Mouse (Mus musculus): Measurements from ENCODE around the gene Gm45717. TPM values are rescaled to one million over a fixed set of nuclear protein-coding genes. Genes with fewer than 3 reads are reported as not detected.

Gm45717 gene
- polyA plus RNA-seq (2012) = not detected in 2 replicates

DNA sequence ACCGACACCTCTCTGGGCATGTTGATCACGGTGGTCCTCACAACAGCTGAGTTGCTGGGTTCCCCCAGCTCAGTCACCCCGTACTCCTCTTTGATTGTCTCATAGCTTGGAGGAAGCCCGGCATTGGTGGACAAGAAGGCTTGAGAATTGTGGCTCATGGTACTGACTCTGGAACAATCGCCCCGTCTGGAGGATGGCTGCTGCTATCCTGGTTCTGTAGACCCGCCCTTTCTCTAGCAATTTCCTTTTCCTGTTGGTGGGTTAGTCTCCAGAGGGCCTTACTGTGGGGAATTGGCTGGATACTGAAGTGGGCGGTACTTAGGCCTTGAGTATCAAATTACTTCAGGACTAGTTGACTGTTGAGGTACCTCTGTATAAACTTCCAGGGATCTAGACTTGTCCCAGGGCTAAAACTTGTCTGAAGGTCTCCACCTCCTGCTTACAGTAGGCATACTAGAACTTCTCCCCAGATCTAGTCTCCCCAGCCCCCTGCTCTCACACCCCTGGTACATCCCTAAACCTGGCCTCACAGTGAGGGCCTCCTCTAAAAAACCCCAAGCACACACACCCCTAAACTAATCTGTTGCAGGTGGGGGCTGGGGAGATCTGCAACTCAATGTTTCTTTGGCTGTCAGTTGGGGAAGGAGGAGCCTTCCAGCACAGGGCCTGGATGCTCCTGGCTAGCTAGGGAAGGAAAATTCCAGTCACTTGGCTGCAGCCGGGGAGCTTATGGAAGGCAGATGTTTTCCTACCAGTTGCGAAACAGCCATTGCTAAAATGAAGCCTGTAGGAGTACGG lies at the start of gene Gm45717, which contains the start of gene Ifitm2:
Gene Gm45717, minus strand, starts transcription at position 180 of the 798 bp plus-strand sequence.
Gene Ifitm2, minus strand, starts transcription at position 230 of the 798 bp plus-strand sequence.
- TF ChIP-seq GATA1 (IDR thresholded peaks at IDR 0.05; ENCODE audit: low read length) = no peak

DNA sequence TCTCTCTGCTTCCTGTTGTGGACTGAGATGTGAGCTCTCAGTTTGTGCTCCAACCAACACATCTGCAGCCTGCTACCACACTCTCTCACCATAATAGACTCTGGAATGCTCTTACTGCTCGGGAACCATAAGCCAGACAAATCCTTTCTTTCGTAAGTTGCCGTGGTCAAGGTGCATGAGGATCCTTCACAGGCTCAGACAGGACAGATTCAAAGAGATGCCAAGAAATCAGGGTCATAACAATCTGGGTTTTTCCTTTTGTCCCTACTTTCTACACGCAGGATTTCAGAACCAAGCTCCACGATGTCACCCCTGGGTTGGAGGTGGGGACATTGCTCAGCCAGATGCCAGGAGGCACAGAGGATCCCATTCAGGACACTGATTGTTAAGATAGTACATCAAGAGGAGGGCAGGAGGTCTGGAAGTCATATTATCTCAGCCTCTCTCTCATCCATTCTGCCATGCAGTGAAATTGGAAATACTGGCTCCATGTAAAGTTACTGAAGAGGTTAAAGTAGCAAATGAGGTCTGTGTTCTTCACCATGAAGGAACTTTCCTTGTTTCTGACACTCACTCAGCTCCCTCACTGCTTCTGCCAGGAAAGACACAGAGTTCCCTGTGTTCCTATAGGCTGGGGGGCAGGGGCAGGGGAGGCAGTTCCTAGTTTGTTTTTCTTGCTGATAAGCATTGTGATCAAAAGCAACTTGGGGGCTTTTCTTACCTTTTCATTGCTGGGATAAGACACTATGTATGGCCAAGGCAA lies 47.7 kb upstream of the Gm45717 start:
- TF ChIP-seq GATA1 (IDR thresholded peaks at IDR 0.05; ENCODE audit: low read length) = no peak

DNA sequence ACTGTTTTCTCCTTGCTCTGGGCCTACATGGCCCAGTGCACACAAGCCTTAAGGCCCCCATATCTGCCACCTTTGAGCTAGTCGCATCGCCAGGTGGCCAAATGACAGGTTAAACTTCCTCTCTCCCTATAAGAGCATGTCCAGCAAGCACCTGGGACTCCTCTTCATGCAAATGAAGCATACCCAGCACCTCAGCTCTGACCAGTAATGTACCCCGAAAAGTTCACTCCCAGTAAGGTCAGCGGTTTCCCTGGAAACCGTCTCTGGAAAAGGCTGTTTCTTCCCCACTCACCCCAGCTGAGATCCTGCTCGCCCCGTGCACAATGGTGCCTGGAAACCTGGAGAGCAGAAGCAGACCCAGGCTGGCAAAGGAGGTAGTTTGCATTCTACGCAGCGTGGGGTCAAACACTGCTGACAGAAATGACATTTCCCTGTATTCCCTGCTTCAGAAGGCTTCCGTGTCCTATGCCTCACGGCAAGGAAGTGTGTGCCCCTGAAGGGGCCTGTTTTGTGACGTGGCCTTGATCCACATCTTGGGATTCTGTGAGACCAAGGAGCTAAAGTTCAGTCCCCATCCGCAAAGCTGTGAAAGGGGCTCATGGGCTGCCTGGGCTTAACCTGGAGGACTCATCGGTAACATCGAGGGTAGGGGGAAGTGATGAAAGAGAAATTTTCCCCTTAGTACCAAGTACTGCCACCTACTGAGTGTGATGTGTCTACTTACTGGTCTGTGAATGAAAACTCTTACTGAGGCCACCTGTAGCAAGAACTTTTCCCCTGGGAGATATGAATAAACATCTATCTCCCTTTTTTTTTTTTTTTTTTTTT lies 45.4 kb upstream of the Gm45717 start:
- TF ChIP-seq GATA1 (IDR thresholded peaks at IDR 0.05; ENCODE audit: low read length) = no peak

DNA sequence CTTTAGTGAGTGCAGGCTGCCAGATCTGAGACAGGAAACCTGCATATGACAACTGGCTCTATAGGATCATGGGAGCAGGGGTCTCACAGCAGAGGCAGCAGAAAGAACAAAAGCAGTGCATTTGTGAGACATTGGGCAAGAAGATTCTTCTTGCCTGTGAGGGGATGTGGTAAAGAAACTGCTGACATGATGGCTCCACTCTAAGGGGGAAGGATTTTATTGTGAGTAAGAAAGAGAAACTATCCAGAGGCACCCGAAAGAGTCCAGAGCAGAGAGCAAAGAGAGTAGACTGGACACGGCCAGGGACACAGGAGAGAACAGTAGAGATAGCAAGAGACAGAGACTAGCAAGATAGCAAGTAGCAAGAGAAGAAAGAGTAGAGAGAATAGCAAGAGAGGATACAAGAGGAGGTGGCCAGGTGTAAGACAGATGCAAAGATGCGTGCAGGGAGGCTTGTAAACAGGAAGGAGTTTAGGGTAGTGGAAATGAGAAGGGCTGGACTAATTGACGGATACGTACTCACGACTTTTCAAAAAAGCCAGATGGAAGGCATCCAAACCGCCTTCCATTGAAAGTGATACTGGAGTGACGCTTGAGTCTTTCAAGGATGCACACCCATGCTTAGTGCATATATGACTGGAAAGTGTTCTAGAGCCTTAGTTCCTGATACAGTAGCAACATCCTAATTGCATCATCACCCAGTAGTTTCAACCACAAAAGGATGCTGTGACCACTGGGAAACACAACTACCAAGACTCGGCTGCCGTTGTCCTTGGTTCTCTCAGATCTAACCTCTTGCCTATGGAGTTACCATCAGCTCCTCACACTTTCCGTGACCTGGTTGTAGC lies 43.3 kb upstream of the Gm45717 start:
- TF ChIP-seq GATA1 (IDR thresholded peaks at IDR 0.05; ENCODE audit: low read length) = no peak

DNA sequence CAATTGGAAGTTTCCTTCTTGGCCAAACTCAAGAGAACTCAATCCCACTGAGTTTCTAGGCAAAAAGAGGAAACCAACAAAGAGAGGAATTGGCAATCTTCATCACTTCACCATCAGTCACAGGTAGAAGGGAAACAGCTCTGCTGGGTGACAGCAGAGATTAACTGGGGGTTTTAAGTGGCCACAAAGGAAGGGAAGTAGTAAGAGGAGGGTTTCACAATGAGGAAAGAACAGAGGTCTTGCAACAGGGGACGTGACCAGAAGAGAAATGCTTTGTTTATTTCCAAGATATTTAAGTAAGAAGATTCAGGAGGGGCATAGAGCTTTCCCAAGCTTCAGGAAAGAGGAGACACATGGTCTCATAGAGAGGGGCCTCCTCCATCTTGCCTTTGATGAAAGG lies 42.1 kb upstream of the Gm45717 start:
- TF ChIP-seq GATA1 (IDR thresholded peaks at IDR 0.05; ENCODE audit: low read length) = no peak

DNA sequence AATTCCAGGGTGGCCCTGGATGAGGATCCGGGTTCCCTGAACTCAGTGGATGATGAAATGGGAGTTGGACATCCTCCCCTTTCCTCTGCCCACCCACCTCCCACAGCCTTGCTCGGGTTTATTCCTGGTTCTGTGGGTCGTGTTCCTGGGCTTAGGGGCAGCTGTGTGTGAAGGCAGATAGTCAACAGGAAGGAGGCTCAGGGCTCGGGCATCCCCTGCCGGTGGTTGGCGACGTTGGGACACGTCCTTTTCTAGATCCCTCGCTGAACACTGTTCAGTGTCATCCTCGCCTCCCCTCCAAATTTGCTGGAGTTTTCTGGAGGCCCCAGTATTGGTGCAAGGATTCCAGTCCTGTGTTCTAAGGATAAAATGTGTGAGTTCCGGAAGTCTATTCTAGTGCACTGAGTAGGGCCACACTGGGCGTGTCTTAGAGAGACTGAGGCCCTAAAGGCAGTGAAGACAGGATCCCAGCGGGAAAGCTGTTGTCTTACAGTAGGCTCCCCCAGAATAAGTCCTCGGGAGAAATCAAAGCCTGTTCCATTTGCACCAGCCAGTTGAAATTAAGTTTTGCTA lies 35.5 kb upstream of the Gm45717 start:
- no peak for TF ChIP-seq GATA1 (IDR thresholded peaks at IDR 0.05; ENCODE audit: low read length)

DNA sequence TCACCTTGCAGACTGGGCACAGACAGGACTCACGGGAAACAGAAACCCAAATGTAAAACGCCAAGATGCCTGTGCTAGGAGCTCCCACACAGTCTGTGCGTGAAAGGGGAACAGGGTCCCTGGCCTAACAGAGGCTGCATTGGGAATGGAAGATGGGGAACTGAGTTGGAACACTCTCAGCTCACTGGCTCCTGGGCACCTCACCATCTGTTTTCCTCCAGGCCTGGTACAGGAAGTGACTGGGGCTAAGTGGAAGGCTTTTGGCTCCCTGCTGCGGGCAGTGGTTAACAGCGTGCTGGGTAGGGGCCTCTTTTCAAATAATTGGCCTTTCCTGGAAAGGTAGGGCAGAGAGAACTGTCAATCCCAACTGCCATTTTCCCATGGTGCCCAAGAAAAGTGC lies 34.9 kb upstream of the Gm45717 start:
- no peak for TF ChIP-seq GATA1 (IDR thresholded peaks at IDR 0.05; ENCODE audit: low read length)

DNA sequence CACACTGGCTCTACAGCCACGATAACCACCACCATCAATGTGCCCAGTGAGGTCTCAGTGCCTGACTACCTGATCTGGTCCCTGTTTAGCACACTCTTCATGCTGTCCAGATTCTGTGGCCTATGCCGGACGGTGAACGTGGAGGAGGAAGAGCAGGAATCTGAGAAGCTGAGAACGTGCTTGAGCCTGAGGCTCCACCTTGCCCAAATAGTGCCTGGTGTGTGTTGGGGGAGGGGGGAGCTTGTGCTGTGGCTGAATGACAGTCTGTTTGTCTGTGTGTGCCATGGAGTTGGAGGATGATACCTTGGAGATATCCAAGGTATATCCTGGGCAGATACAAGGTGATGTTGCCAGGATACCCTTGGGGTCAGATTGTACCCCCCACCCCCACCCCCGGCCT lies 34.4 kb upstream of the Gm45717 start:
- no peak for TF ChIP-seq GATA1 (IDR thresholded peaks at IDR 0.05; ENCODE audit: low read length)

DNA sequence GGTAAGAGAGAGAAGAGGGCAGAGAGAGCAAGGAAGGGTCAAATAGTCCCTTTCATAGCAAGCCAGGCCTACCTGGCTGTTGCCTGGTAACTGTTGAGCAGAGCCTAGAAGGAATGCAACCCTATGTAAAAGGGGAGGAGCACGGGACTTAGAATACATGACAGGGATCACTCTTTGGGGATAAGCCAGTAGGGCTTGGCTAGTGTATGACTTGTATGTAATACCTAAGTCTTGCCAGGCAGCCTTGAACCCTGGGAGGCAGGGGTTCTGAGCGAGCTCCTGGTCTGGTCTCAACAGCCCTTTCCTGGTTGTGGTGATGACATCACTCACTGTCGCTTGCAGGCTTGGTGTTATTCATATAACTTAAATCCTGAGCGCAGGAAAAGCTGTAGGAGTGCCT lies 33.3 kb upstream of the Gm45717 start:
- no peak for TF ChIP-seq GATA1 (IDR thresholded peaks at IDR 0.05; ENCODE audit: low read length)

DNA sequence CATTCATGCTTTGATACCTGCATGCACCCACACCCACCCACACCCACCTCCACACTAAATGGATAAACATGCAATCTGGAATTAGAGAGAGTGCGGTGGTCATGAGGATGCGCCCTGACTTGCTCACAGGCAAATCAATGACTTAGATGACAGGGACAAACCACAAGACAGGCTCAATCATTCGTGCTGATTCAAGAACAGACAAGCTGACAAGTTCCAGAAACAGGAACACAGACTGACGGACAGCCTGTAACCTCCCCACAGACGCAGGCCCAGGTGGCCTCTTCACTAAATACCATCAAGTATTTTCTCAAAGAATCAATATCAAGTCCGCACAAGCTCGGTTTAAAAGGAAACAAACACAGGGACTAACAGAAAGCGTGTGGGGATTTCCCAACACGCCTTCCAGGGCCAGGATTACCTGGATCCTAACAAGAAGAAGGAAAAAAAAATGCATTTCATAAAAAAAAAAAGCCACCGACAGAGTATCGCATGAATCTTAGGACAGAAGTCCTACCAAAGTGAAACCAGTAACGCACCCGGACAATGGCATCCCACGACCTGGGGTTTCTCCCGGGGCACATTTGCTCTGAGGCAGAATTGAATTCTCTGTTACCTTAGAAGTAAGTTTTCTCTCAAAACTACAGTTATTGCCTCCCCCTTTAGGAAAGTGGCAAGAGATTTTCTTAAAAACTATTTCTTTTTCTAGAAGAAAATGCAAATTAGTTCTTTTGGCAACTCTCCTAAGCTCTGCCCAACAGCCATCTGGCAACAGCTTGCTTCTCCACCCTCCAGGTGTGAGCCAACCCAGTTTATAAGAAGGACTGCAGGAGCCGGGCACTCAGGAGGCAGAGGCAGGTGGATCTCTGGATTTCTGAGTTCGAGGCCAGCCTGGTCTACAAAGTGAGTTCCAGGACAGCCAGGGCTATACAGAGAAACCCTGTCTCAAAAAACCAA lies 31.7 kb upstream of the Gm45717 start:
- no peak for TF ChIP-seq GATA1 (IDR thresholded peaks at IDR 0.05; ENCODE audit: low read length)

DNA sequence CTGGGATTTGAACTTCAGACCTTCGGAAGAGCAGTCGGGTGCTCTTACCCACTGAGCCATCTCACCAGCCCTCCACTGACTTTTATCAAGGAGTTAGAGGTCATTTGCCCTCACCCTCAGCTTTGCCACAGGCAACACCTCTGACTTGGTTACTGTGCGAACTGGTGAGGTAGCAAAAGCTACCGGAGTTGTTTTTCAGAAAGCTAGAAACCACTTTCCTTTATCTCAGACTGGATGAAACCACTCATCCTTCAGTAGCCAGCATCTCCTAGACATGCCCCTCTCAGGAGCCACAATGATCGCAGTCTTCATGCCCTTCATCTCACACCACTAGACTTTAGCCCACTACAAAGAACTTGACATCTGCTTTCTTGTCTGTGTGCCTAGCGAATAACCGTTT lies 27.2 kb upstream of the Gm45717 start:
- TF ChIP-seq GATA1 (IDR thresholded peaks at IDR 0.05; ENCODE audit: low read length) = no peak

DNA sequence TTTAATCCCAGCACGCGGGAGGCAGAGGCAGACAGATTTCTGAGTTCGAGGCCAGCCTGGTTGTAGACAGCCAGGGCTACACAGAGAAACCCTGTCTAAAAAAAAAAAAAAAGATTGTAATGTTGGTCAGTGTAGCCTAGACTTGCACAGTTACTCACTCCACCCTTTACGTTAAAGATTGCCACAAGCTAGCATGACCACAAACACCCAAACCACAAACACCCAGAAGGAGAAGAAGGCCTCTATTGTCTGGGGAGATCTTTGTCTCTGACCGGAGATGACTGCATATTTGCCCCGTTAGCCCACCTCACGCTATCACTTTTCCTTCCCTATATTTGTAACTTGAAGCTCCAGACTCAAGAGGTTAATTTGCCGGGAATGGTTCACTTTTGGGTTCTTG lies 26.0 kb upstream of the Gm45717 start:
- peak; percentile 37 for TF ChIP-seq GATA1 (IDR thresholded peaks at IDR 0.05; ENCODE audit: low read length)

DNA sequence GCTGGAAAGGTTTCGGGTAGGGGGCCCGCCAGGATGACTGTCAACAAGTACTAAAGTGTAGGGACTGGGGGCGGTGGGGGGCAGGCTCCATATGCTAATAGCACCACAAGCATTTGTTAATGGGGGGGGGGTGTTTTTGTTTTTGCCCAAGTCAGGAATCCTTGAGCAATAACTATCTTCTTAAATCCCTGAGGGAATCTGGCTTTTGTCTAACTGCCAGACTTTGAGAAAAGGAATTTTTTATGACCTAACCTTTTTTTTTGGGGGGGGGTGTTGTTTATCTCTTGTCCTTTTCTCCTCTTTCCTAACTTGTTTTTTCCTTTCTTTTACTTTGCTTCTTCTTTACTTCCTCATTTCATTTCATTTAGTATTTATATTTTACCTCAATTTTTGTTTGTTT lies 19.7 kb upstream of the Gm45717 start:
- no peak for TF ChIP-seq GATA1 (IDR thresholded peaks at IDR 0.05; ENCODE audit: low read length)

Measured in G1E-ER4 (cell line).